Mouse (Mus musculus): Measurements from ENCODE around the gene Megf8. TPM values are rescaled to one million over a fixed set of nuclear protein-coding genes. Genes with fewer than 3 reads are reported as not detected.

Gene Megf8
- polyA plus RNA-seq, 1 experiment from 2014 or later = 14.7 TPM

GRCm38 (mm10) chr7:25277998-25278340 is 39.0 kb upstream of the Megf8 start:
- ATAC-seq (ENCODE audit: insufficient read depth, low FRiP score, low TSS enrichment) = no peak
- Histone ChIP-seq H3K9ac (ENCODE audit: low read length) (no peak overlapping the region), H3K27me3 (ENCODE audit: control insufficient read depth, insufficient read depth, low read length) (no peaks in the 10 kb centered on the region), H3K27ac (ENCODE audit: low read depth, low read length) (peak overlapping the region; percentile 97; the same call in 1 of the 2 replicates), H3K4me2 (ENCODE audit: low read depth) (peak overlapping the region; percentile 84), H3K4me1 (ENCODE audit: control insufficient read depth, insufficient read depth, low read length) (peaks cover 35% of the 10 kb centered on the region), H3K36me3 (ENCODE audit: control insufficient read depth, insufficient read depth, low read length) (no peaks in the 10 kb centered on the region), H3K4me3 (ENCODE audit: low read depth, low read length) (peak overlapping the region; percentile 60), H3K9me3 (ENCODE audit: control insufficient read depth, low read length) (no peaks in the 10 kb centered on the region)
- no peak for DNase-seq (ENCODE audit: low spot score)
- 13% methylated on average over 4 of the region's 4 CpGs for WGBS

- H3K27ac ChIP-seq (ENCODE audit: low read depth, low read length) = peak overlapping the region; percentile 97
- peak; percentile 65 for ATAC-seq (ENCODE audit: insufficient read depth, low FRiP score, low TSS enrichment)
- peaks cover 41% of the 10 kb centered on the region for H3K4me1 ChIP-seq (ENCODE audit: control insufficient read depth, insufficient read depth, low read length)
Measured at GRCm38 (mm10) chr7:25278341-25279075, 38.5 kb upstream of the Megf8 start.

GRCm38 (mm10) chr7:25279076-25279860 is 37.7 kb upstream of the Megf8 start:
- peak; percentile 64 for ATAC-seq (ENCODE audit: insufficient read depth, low FRiP score, low TSS enrichment)
- H3K9ac ChIP-seq (ENCODE audit: low read length) = peak overlapping the region; percentile 74
- H3K4me3 ChIP-seq (ENCODE audit: low read depth, low read length) = peak overlapping the region; percentile 60
- H3K9me3 ChIP-seq (ENCODE audit: control insufficient read depth, low read length) = no peaks in the 10 kb centered on the region
- H3K4me1 ChIP-seq (ENCODE audit: control insufficient read depth, insufficient read depth, low read length) = peaks cover 47% of the 10 kb centered on the region
- peak overlapping the region; percentile 84 for H3K4me2 ChIP-seq (ENCODE audit: low read depth)
- H3K27me3 ChIP-seq (ENCODE audit: control insufficient read depth, insufficient read depth, low read length) = no peaks in the 10 kb centered on the region
- WGBS = under 1% methylated on average over 47 of the region's 49 CpGs
- peak overlapping the region; percentile 97 for H3K27ac ChIP-seq (ENCODE audit: low read depth, low read length)
- peak; percentile 89 for DNase-seq (ENCODE audit: low spot score)
- H3K36me3 ChIP-seq (ENCODE audit: control insufficient read depth, insufficient read depth, low read length) = no peaks in the 10 kb centered on the region

More at GRCm38 (mm10) chr7:25278341-25279075, 38.5 kb upstream of the Megf8 start:
- Histone ChIP-seq H3K4me3 (ENCODE audit: low read depth, low read length) (peak overlapping the region; percentile 60), H3K9ac (ENCODE audit: low read length) (peak overlapping the region; percentile 74), H3K36me3 (ENCODE audit: control insufficient read depth, insufficient read depth, low read length) (no peaks in the 10 kb centered on the region), H3K9me3 (ENCODE audit: control insufficient read depth, low read length) (no peaks in the 10 kb centered on the region), H3K4me2 (ENCODE audit: low read depth) (peak overlapping the region; percentile 84), H3K27me3 (ENCODE audit: control insufficient read depth, insufficient read depth, low read length) (no peaks in the 10 kb centered on the region)
- peak; percentile 87 for DNase-seq (ENCODE audit: low spot score)
- under 1% methylated on average over 53 of the region's 60 CpGs for WGBS

- ATAC-seq (ENCODE audit: insufficient read depth, low FRiP score, low TSS enrichment) (no peak), DNase-seq (ENCODE audit: low spot score) (peak; percentile 48)
- H3K27me3 ChIP-seq (ENCODE audit: control insufficient read depth, insufficient read depth, low read length) = no peaks in the 10 kb centered on the region
- H3K4me2 ChIP-seq (ENCODE audit: low read depth) = peak overlapping the region; percentile 84
- 1% methylated on average over 6 of the region's 6 CpGs for WGBS
- peaks cover 3% of the 10 kb centered on the region; the same call in 1 of the 2 replicates for H3K36me3 ChIP-seq (ENCODE audit: control insufficient read depth, insufficient read depth, low read length)
- peak overlapping the region; percentile 60 for H3K4me3 ChIP-seq (ENCODE audit: low read depth, low read length)
- peak overlapping the region; percentile 97 for H3K27ac ChIP-seq (ENCODE audit: low read depth, low read length)
- H3K4me1 ChIP-seq (ENCODE audit: control insufficient read depth, insufficient read depth, low read length) = peaks cover 49% of the 10 kb centered on the region
- H3K9ac ChIP-seq (ENCODE audit: low read length) = peak overlapping the region; percentile 74
- H3K9me3 ChIP-seq (ENCODE audit: control insufficient read depth, low read length) = no peaks in the 10 kb centered on the region
Measured at GRCm38 (mm10) chr7:25279861-25280791, 36.8 kb upstream of the Megf8 start.

GRCm38 (mm10) chr7:25281166-25281733 is 35.7 kb upstream of the Megf8 start:
- peaks cover 45% of the 10 kb centered on the region for H3K4me1 ChIP-seq (ENCODE audit: control insufficient read depth, insufficient read depth, low read length)
- ATAC-seq (ENCODE audit: insufficient read depth, low FRiP score, low TSS enrichment) (no peak), DNase-seq (ENCODE audit: low spot score) (no peak)
- H3K4me3 ChIP-seq (ENCODE audit: low read depth, low read length) = peak overlapping the region; percentile 82
- H3K27me3 ChIP-seq (ENCODE audit: control insufficient read depth, insufficient read depth, low read length) = no peaks in the 10 kb centered on the region
- WGBS = 24% methylated on average over 12 of the region's 12 CpGs
- no peaks in the 10 kb centered on the region for H3K9me3 ChIP-seq (ENCODE audit: control insufficient read depth, low read length)
- H3K27ac ChIP-seq (ENCODE audit: low read depth, low read length) = peak overlapping the region; percentile 97
- H3K4me2 ChIP-seq (ENCODE audit: low read depth) = peak overlapping the region; percentile 76
- peaks cover 5% of the 10 kb centered on the region for H3K36me3 ChIP-seq (ENCODE audit: control insufficient read depth, insufficient read depth, low read length)
- H3K9ac ChIP-seq (ENCODE audit: low read length) = peak overlapping the region; percentile 0; the same call in 1 of the 2 replicates

- WGBS = 1% methylated on average over 43 of the region's 108 CpGs
- ATAC-seq (ENCODE audit: insufficient read depth, low FRiP score, low TSS enrichment) = peak; percentile 73
- peaks cover 45% of the 10 kb centered on the region for H3K4me1 ChIP-seq (ENCODE audit: control insufficient read depth, insufficient read depth, low read length)
Measured at GRCm38 (mm10) chr7:25281734-25282601, 35.0 kb upstream of the Megf8 start.

GRCm38 (mm10) chr7:25282731-25283211 is 34.2 kb upstream of the Megf8 start:
- no peaks in the 10 kb centered on the region for H3K9me3 ChIP-seq (ENCODE audit: control insufficient read depth, low read length)
- peak overlapping the region; percentile 82 for H3K4me3 ChIP-seq (ENCODE audit: low read depth, low read length)
- peaks cover 41% of the 10 kb centered on the region for H3K4me1 ChIP-seq (ENCODE audit: control insufficient read depth, insufficient read depth, low read length)
- ATAC-seq (ENCODE audit: insufficient read depth, low FRiP score, low TSS enrichment) = no peak
- under 1% methylated on average over 28 of the region's 36 CpGs for WGBS
- peak overlapping the region; percentile 97 for H3K27ac ChIP-seq (ENCODE audit: low read depth, low read length)
- peak overlapping the region; percentile 76 for H3K4me2 ChIP-seq (ENCODE audit: low read depth)
- H3K27me3 ChIP-seq (ENCODE audit: control insufficient read depth, insufficient read depth, low read length) = no peaks in the 10 kb centered on the region
- peak overlapping the region; percentile 70 for H3K9ac ChIP-seq (ENCODE audit: low read length)
- peak; percentile 55 for DNase-seq (ENCODE audit: low spot score)
- H3K36me3 ChIP-seq (ENCODE audit: control insufficient read depth, insufficient read depth, low read length) = peaks cover 12% of the 10 kb centered on the region

More at GRCm38 (mm10) chr7:25281734-25282601, 35.0 kb upstream of the Megf8 start:
- Histone ChIP-seq H3K27me3 (ENCODE audit: control insufficient read depth, insufficient read depth, low read length) (no peaks in the 10 kb centered on the region), H3K27ac (ENCODE audit: low read depth, low read length) (peak overlapping the region; percentile 97), H3K36me3 (ENCODE audit: control insufficient read depth, insufficient read depth, low read length) (peaks cover 5% of the 10 kb centered on the region), H3K9ac (ENCODE audit: low read length) (peak overlapping the region; percentile 70), H3K4me3 (ENCODE audit: low read depth, low read length) (peak overlapping the region; percentile 82), H3K4me2 (ENCODE audit: low read depth) (peak overlapping the region; percentile 76), H3K9me3 (ENCODE audit: control insufficient read depth, low read length) (no peaks in the 10 kb centered on the region)
- peak; percentile 97 for DNase-seq (ENCODE audit: low spot score)
